Mouse (Mus musculus) urinary bladder, adult 18-20 months (tissue): ENCODE results near the gene 4930524J08Rik.

Experiments
- DNase-seq, 2 experiments: peaks; one replicate each; pipeline ENCODE4 v3.0.0; 2022; ENCODE audit warnings: low spot score in 2 of 2, mixed read lengths in 2 of 2

4930524J08Rik gene

GRCm38 (mm10) chr5:100005431-100005830 lies 26.6 kb downstream of the 4930524J08Rik start:
- DNase-seq: peak; percentile 9 to 19

- no peak for DNase-seq
These were observed 27.0 kb downstream of the 4930524J08Rik start for GRCm38 (mm10) chr5:100005896-100006295.

DNA sequence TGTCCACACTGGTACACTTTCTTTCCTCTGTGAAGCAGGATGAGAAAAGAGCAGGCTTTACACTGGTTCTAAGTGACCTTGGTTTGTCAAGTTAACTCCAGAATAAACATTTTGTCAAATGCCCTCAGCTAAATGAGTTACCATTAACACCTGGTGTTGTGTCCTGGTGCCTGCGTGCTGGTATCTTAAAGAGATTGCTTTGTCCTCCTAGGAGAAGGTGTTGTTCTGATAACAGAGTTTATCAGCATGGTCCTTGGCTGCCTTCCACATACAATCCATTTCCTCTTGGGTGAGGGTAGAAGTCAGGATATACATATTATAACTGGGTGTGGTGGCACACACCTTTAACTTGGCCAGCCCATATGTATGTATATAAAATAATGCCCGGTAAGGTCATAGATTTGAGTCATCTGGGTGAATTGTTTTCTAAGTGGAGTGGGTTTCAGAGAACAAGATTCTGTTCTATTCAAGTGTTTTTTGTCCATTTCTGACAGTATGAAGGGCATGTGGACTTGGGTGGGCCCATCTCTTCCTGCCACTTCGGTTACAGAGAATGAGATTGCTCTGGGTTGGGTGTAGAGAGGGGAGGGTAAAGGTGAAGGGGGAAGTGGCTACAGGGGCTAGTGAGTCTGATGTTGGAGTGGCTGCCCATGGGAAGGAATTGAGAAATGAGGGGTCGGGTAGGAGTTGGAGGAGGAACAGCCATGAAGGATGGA lies 27.6 kb downstream of the 4930524J08Rik start:
- no peak for DNase-seq

GRCm38 (mm10) chr5:100007040-100007375 lies 28.1 kb downstream of the 4930524J08Rik start:
- DNase-seq: no peak

DNA sequence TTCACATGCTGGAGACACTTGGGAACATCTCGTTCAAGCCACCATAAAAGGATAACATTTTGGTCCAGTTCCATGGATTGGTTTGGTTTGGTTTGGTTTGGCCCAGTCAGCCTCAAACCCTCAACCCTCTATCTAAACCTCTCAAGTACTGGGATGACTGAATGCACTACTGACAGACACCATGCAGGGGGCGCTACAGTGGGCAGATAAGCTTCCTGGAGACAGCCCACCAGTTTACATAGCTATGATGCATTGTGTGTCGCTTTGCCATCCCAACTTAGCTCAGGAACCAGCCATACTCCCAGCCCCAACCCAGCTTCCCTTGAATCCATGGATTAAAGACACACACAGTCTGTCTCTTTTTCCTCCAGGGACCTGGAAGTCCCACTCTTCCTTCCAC lies 29.6 kb downstream of the 4930524J08Rik start:
- no peak for DNase-seq

GRCm38 (mm10) chr5:100012599-100012998 lies 33.7 kb downstream of the 4930524J08Rik start:
- DNase-seq: no peak

DNA sequence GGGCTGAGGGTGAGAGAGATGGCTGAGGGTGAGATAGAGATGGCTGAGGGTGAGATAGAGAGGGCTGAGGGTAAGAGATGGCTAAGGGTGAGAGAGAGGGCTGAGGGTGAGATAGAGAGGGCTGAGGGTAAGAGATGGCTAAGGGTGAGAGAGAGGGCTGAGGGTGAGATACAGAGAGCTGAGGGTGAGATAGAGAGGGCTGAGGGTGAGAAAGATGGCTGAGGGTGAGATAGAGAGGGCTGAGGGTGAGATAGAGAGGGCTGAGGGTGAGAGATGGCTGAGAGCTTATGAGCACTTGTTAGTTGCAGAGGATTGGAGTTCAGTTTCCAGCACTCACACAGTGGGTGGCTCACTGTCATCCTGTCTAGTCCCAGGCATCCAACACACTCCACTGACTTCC lies 41.2 kb downstream of the 4930524J08Rik start:
- DNase-seq: no peak

- DNase-seq: no peak
These were observed 45.5 kb downstream of the 4930524J08Rik start for GRCm38 (mm10) chr5:100024403-100024802.

DNA sequence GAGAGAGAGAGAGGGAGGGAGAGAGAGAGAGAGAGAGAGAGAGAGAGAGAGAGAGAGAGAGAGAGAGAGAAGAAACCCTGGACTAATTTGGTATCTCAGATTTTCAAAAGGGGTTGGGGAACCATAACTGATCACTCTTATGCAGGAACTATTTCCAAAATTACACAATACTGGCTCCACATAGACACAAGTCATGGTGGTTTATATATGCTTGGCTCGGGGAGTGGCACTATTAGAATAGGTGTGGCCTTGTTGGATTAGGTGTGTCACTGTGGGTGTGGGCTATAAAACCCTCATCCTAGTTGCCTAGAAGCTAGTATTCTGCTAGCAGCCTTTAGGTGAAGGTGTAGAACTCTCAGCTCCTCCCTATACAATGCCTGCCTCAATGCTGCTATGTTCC lies 46.0 kb downstream of the 4930524J08Rik start:
- DNase-seq: no peak
